Mouse (Mus musculus) right cerebral cortex, postnatal 14 days (tissue): ENCODE results near the gene Phf5a.
"Not testable (repeated sequence)": the region's sequence is repeated elsewhere in the genome, so short reads cannot be mapped to it uniquely, and the experiment has no call there.

Experiments
- DNase-seq: peaks from one replicate; pipeline ENCODE4 v3.0.0; 2022

Gene Phf5a

GRCm38 (mm10) chr15:81871604-81872261, at the start of gene Phf5a:
Gene Phf5a (minus strand): TSS chr15:81871911.
- peak; percentile 85 for DNase-seq

DNA sequence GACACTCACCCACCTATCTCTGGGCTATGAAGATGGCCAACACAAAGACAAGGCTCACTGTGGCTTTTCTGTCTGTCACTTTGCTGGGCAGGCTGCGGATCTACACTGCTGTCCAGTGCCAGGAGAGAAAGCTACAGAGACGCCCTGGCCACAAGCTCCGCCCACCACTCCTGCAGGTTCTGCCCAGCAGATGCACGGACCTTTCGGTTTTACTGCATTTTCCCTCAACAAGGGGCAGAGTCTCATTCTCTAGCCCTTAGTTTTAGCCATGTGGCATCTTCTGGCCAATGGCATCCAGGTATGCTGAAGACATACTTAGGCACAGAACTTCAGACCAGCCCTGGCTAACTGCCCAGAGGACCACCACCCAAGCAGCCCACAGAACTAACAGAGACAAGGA, 49.5 kb upstream of the Phf5a start:
- DNase-seq = no peak

GRCm38 (mm10) chr15:81920546-81921217, 49.0 kb upstream of the Phf5a start:
- DNase-seq = no peak

GRCm38 (mm10) chr15:81919062-81919461, 47.4 kb upstream of the Phf5a start:
- DNase-seq = no peak

DNA sequence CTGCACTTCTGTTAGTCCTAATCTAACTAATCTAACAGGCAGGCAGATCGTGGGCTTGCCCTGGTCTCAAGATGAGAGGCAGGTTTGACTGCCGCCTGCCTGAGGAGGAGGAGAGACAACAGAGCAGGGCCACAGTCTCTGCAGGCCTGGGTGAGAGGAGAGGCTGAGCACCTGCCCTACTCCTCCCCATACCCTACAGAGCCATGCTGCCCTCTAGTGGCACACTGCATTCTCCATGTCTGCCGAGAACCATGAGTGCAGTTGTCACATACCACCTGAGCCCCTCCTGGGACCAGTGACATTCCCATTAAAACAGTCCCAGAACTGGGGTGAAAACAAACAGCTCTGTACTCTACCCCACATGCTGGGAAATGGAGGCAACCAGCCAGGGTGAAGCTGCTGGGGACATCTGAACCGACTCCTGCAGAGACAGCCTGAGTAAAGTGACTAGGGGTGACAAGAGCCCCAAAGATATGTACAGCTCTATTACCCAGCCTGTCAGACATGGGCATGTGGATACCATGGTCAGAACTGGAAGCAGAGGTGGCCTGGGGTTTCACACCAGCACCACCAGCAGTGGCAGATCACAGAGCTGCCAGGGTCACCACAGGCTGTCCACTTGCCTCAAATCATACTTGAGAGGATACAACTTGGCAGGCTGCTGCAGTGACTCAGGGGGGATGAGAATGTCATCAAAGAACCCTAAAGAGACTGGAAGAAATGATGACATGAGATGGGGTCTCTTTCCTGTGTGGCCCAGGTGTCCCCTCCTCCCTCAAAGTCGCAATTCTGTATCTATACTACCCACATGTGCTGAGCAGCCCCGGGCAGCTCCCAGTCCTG, 46.1 kb upstream of the Phf5a start:
- DNase-seq = peak; percentile 79

DNA sequence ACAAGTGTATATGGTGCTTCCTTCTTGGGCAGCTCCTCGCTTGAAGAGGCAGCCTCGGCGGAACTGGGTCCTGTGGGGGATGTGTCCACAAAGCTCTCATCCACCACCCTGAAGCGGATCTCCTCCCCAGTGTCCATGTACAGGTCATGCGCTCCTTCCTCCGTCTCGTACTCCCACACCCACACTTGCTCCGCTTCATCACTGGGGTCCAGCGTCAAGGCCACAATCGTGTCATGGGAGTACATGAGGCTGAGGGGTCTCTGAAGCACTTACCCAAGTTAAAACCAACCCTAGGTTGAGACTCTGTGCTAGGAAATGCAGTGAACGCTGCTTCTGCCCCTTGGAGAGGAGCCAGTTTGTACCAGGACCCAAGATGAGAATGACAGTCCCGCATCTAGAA, 45.5 kb upstream of the Phf5a start:
- no peak for DNase-seq

- no peak for DNase-seq
Observed at GRCm38 (mm10) chr15:81915663-81916062, 44.0 kb upstream of the Phf5a start.

- no peak for DNase-seq
Observed at GRCm38 (mm10) chr15:81914668-81915067, 43.0 kb upstream of the Phf5a start.

GRCm38 (mm10) chr15:81912498-81912897, 40.8 kb upstream of the Phf5a start:
- DNase-seq = no peak

GRCm38 (mm10) chr15:81908767-81909166, 37.1 kb upstream of the Phf5a start:
- DNase-seq = not testable (repeated sequence)

DNA sequence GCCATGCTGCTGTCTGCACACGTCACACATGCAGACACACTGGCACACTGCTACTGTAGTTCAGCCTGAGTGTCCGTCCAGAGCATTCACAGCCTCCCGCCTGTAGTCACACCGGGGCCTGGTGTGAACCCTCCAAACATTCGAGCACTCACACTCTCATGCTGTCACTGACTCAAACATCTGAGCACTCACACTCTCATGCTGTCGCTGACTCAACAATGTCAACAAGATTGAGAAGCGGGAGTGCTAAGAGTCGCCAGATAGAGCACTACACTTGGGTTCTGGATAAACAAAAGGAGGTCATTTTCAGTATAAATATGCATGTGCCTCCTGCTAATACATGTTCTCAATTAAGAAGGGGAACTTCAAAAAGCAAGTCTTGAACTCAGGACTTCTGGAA, 36.2 kb upstream of the Phf5a start:
- DNase-seq = no peak

GRCm38 (mm10) chr15:81904939-81905338, 33.2 kb upstream of the Phf5a start:
- DNase-seq = peak; percentile 87

GRCm38 (mm10) chr15:81898751-81899150, 27.0 kb upstream of the Phf5a start:
- DNase-seq = no peak

DNA sequence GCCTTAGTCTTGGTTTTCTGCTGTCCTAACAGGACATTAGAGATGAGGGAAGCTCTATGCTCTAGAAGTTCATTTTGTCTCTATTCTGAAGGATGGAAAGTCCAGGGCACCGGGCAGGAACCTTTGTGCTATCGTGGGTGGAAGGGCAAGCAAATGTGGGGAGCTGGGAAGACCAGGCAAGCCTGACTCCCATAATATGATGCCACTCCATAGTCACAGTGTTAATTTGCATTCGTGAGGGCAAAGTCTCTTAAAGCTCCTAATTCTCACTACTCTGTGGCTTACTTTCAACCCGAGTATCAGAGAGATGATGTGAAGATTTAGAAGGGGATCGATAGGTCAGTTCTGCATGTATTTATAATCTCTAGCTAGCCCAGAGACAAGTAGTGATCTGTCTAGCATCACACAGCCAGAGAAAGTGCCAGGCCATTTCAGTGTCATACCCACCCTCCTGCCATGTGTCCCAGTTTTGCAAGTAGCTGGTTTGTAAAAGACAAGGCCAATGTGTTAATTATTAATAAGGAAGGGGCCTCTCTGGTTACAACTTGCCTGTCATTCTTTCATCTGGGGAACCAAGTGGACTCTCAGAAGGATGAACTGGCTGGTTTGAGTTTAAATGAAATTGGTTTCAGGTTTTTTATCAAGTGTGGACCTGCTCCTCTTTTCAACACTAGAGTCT, 26.0 kb upstream of the Phf5a start:
- no peak for DNase-seq

DNA sequence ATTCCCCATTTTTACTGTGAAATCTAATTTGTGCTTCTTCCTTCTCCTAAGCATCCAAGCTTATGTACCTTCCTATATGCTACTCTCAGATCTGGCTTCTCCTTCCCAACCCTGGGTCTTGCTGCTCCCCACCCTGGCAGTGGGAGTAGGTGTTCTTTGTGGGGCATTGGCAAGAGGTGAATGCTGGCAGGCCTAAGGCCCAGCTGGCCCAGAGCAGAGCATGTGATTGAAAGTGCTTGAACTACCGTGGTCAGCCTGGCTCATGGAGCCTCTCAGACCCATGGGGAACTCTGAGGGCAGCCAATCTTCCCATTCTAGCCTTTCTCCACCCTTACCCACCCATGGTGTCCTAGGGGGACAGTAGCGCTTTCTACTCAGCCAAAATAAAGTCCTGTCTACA, 24.7 kb upstream of the Phf5a start:
- DNase-seq = no peak

- DNase-seq = no peak
Observed at GRCm38 (mm10) chr15:81894002-81894401, 22.3 kb upstream of the Phf5a start.

DNA sequence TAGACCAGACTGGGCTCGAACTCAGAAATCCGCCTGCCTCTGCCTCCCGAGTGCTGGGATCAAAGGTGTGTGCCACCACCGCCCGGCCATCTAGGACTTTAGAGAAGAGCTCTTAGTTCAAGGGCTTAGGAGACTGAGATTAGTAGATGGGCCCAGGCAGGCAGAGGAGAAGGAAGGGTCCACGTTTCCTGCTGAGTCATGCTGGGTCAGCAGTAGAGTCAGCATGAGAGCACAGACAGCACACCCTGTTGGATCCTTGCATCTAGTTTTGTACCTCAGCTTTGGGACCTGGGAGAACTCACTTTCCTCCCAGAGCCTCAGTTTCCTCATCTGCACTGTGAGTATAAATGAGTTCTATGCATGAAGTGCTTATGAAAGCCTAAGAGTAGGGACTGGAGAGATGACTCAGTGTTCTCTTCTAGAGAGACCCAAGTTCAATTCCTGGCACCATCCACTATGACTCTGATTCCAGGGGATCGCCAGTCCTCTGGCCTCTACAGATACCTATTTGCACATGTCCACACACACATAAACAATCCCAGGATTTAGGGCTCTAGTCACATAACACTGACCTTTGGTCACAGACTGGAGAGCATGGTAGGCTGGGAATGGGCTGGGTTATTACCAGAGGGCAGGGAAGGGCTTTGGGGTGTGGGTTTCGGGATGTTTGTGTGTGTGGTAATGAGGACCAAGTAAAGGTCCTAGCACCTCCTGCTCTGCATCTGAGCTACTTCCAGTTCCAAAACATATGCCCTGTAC, 20.3 kb upstream of the Phf5a start:
- DNase-seq = no peak

DNA sequence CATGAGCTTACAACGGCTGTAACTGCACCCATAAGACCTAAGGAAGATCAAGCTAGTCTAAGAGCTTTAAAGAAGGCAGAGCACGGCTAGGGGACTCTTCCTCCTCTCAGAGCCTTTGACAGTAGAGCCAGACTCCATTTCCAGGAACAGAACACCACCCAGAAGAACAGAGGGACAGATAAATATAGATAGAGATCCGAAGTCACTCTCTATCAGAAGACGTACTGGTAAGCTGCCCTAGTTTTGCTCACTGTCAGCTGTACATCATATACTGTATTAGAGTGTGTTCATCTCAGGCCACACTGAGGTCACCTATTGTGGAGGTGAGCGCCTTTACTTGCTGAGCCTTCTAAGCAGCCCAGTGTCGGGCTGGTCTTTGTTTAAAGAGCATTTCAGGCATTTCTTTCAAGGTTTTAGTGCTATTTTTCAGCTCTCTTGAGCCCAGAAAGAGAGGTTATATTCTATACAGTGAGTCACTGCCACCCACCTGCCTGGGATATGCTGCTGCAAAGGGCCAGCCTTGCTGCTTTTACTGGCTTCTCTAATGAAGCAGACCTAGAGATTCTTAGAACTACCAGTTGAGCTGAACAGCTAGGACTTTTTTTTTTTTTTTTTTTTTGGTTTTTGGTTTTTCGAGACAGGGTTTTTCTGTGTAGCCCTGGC, 19.6 kb upstream of the Phf5a start:
- DNase-seq = no peak

DNA sequence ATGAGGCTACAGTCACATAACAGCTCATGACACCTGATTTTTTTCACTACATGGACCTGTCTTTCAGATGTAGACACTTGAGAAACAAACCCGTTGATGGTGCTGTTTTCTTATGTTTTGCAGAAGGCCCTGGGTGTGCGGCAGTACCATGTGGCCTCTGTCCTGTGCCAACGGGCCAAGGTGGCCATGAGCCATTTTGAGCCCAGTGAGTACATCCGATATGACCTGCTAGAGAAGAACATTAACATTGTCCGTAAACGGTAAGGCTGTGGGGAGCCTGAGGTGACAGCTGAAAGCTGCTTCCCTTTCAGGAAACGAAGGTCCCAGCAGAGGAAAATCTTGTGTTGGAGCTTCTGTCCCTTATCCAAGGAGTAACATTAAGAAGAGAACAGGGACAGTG, 17.5 kb upstream of the Phf5a start:
- no peak for DNase-seq

GRCm38 (mm10) chr15:81886795-81887550, 15.3 kb upstream of the Phf5a start:
- no peak for DNase-seq

DNA sequence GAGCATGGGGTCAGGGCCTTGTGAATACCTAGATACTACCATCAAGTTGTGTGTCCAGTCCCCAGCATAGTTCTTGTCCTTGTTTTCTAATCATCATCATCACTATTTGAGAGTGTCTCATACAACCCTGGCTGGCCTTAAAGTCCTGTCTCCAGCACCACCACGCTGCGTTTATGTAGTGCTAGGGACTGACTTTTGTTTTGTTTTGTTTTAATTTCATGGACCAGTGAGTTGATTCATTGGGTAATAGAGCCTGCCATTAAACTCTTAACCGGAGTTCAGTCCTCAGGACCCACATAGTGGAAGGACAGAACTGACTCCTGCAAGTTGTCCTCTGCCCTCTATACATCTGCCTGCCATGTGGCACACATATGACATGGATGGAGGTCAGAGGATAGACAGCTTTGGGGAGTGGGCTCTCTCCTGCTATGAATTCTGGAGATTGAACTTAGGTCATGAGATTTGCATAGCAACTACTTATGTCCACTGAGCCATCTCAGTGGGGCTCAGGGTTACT, 13.8 kb upstream of the Phf5a start:
- DNase-seq = no peak
